Mouse (Mus musculus): ENCODE data around the gene Atxn2. TPM values are rescaled to one million over a fixed set of nuclear protein-coding genes. Genes with fewer than 3 reads are reported as not detected.
"Not testable (repeated sequence)": the region's sequence is repeated elsewhere in the genome, so short reads cannot be mapped to it uniquely, and the experiment has no call there.

Gene Atxn2
- polyA plus RNA-seq, 1 experiment from 2014 or later = 85.3 TPM

GRCm38 (mm10) chr5:121685495-121685894 lies 25.6 kb upstream of the Atxn2 start:
- no peak overlapping the region for H3K4me2 ChIP-seq (ENCODE audit: low read length)
- no peak overlapping the region for H3K27ac ChIP-seq (replicated peaks; ENCODE audit: low read depth, low read length)
- no peak overlapping the region for H3K9ac ChIP-seq (replicated peaks; ENCODE audit: low read length)
- DNase-seq (no peak), ATAC-seq (ENCODE audit: low FRiP score, low TSS enrichment) (no peak)
- no peaks in the 10 kb centered on the region for H3K4me1 ChIP-seq (ENCODE audit: control insufficient read depth, insufficient read depth, low read length)
- no peaks in the 10 kb centered on the region for H3K9me3 ChIP-seq (ENCODE audit: control insufficient read depth, low read length)
- H3K27me3 ChIP-seq (ENCODE audit: control insufficient read depth, insufficient read depth, low read length) = no peaks in the 10 kb centered on the region
- 89% methylated on average over 6 of the region's 6 CpGs for WGBS
- no peak overlapping the region for H3K4me3 ChIP-seq (replicated peaks; ENCODE audit: low read depth, low read length)
- H3K36me3 ChIP-seq (ENCODE audit: control insufficient read depth, insufficient read depth, low read length) = peaks cover 65% of the 10 kb centered on the region

- Histone ChIP-seq H3K4me1 (ENCODE audit: control insufficient read depth, insufficient read depth, low read length) (no peaks in the 10 kb centered on the region), H3K9me3 (ENCODE audit: control insufficient read depth, low read length) (no peaks in the 10 kb centered on the region), H3K9ac (replicated peaks; ENCODE audit: low read length) (no peak overlapping the region), H3K27me3 (ENCODE audit: control insufficient read depth, insufficient read depth, low read length) (no peaks in the 10 kb centered on the region), H3K4me3 (replicated peaks; ENCODE audit: low read depth, low read length) (no peak overlapping the region), H3K27ac (replicated peaks; ENCODE audit: low read depth, low read length) (no peak overlapping the region), H3K4me2 (ENCODE audit: low read length) (no peak overlapping the region), H3K36me3 (ENCODE audit: control insufficient read depth, insufficient read depth, low read length) (peaks cover 58% of the 10 kb centered on the region)
- ATAC-seq (ENCODE audit: low FRiP score, low TSS enrichment) (no peak), DNase-seq (no peak)
- WGBS = 84% methylated on average over 15 of the region's 15 CpGs
Observed at GRCm38 (mm10) chr5:121686113-121686898, 24.8 kb upstream of the Atxn2 start.

- ATAC-seq (ENCODE audit: low FRiP score, low TSS enrichment) (no peak), DNase-seq (no peak)
- no peak overlapping the region for H3K4me2 ChIP-seq (ENCODE audit: low read length)
- no peak overlapping the region for H3K4me3 ChIP-seq (replicated peaks; ENCODE audit: low read depth, low read length)
- no peaks in the 10 kb centered on the region for H3K27me3 ChIP-seq (ENCODE audit: control insufficient read depth, insufficient read depth, low read length)
- no peak overlapping the region for H3K9ac ChIP-seq (replicated peaks; ENCODE audit: low read length)
- H3K36me3 ChIP-seq (ENCODE audit: control insufficient read depth, insufficient read depth, low read length) = peaks cover 17% of the 10 kb centered on the region
- WGBS = 84% methylated on average over 7 of the region's 7 CpGs
- H3K27ac ChIP-seq (replicated peaks; ENCODE audit: low read depth, low read length) = no peak overlapping the region
- no peaks in the 10 kb centered on the region for H3K9me3 ChIP-seq (ENCODE audit: control insufficient read depth, low read length)
- H3K4me1 ChIP-seq (ENCODE audit: control insufficient read depth, insufficient read depth, low read length) = no peaks in the 10 kb centered on the region
Observed at GRCm38 (mm10) chr5:121690482-121691211, 20.5 kb upstream of the Atxn2 start.

- H3K4me2 ChIP-seq (ENCODE audit: low read length); DNase-seq; H3K9me3 ChIP-seq (ENCODE audit: control insufficient read depth, low read length); H3K4me1 ChIP-seq (ENCODE audit: control insufficient read depth, insufficient read depth, low read length); H3K9ac ChIP-seq (replicated peaks; ENCODE audit: low read length); H3K4me3 ChIP-seq (replicated peaks; ENCODE audit: low read depth, low read length); H3K36me3 ChIP-seq (ENCODE audit: control insufficient read depth, insufficient read depth, low read length); H3K27ac ChIP-seq (replicated peaks; ENCODE audit: low read depth, low read length); ATAC-seq (ENCODE audit: low FRiP score, low TSS enrichment); H3K27me3 ChIP-seq (ENCODE audit: control insufficient read depth, insufficient read depth, low read length): not testable (repeated sequence)
- WGBS = 90% methylated on average over 7 of the region's 7 CpGs
Observed at GRCm38 (mm10) chr5:121691436-121691835, 19.7 kb upstream of the Atxn2 start.

- WGBS = 75% methylated on average over 4 of the region's 4 CpGs
- Histone ChIP-seq H3K4me2 (ENCODE audit: low read length) (no peak overlapping the region), H3K36me3 (ENCODE audit: control insufficient read depth, insufficient read depth, low read length) (no peaks in the 10 kb centered on the region), H3K9ac (replicated peaks; ENCODE audit: low read length) (no peak overlapping the region), H3K4me1 (ENCODE audit: control insufficient read depth, insufficient read depth, low read length) (no peaks in the 10 kb centered on the region), H3K4me3 (replicated peaks; ENCODE audit: low read depth, low read length) (no peak overlapping the region), H3K9me3 (ENCODE audit: control insufficient read depth, low read length) (no peaks in the 10 kb centered on the region), H3K27me3 (ENCODE audit: control insufficient read depth, insufficient read depth, low read length) (no peaks in the 10 kb centered on the region), H3K27ac (replicated peaks; ENCODE audit: low read depth, low read length) (no peak overlapping the region)
- ATAC-seq (ENCODE audit: low FRiP score, low TSS enrichment) (no peak), DNase-seq (no peak)
Observed at GRCm38 (mm10) chr5:121692897-121693296, 18.2 kb upstream of the Atxn2 start.

GRCm38 (mm10) chr5:121696761-121697160 lies 14.4 kb upstream of the Atxn2 start:
- H3K4me3 ChIP-seq (replicated peaks; ENCODE audit: low read depth, low read length) = no peak overlapping the region
- H3K27ac ChIP-seq (replicated peaks; ENCODE audit: low read depth, low read length) = no peak overlapping the region
- ATAC-seq (ENCODE audit: low FRiP score, low TSS enrichment) = no peak
- H3K27me3 ChIP-seq (ENCODE audit: control insufficient read depth, insufficient read depth, low read length) = no peaks in the 10 kb centered on the region
- DNase-seq = no peak
- WGBS = 45% methylated on average over 6 of the region's 6 CpGs
- no peaks in the 10 kb centered on the region for H3K36me3 ChIP-seq (ENCODE audit: control insufficient read depth, insufficient read depth, low read length)
- no peak overlapping the region for H3K4me2 ChIP-seq (ENCODE audit: low read length)
- no peaks in the 10 kb centered on the region for H3K9me3 ChIP-seq (ENCODE audit: control insufficient read depth, low read length)
- no peaks in the 10 kb centered on the region for H3K4me1 ChIP-seq (ENCODE audit: control insufficient read depth, insufficient read depth, low read length)
- no peak overlapping the region for H3K9ac ChIP-seq (replicated peaks; ENCODE audit: low read length)

- no peaks in the 10 kb centered on the region for H3K9me3 ChIP-seq (ENCODE audit: control insufficient read depth, low read length)
- H3K4me3 ChIP-seq (replicated peaks; ENCODE audit: low read depth, low read length) = no peak overlapping the region
- WGBS = 49% methylated on average over 5 of the region's 5 CpGs
- H3K4me2 ChIP-seq (ENCODE audit: low read length) = no peak overlapping the region
- H3K36me3 ChIP-seq (ENCODE audit: control insufficient read depth, insufficient read depth, low read length) = no peaks in the 10 kb centered on the region
- no peak overlapping the region for H3K27ac ChIP-seq (replicated peaks; ENCODE audit: low read depth, low read length)
- ATAC-seq (ENCODE audit: low FRiP score, low TSS enrichment) (no peak), DNase-seq (no peak)
- H3K9ac ChIP-seq (replicated peaks; ENCODE audit: low read length) = no peak overlapping the region
- H3K4me1 ChIP-seq (ENCODE audit: control insufficient read depth, insufficient read depth, low read length) = no peaks in the 10 kb centered on the region
- H3K27me3 ChIP-seq (ENCODE audit: control insufficient read depth, insufficient read depth, low read length) = no peaks in the 10 kb centered on the region
Observed at GRCm38 (mm10) chr5:121699891-121700290, 11.2 kb upstream of the Atxn2 start.

GRCm38 (mm10) chr5:121700496-121700895 lies 10.6 kb upstream of the Atxn2 start:
- no peak overlapping the region for H3K4me3 ChIP-seq (replicated peaks; ENCODE audit: low read depth, low read length)
- H3K27ac ChIP-seq (replicated peaks; ENCODE audit: low read depth, low read length) = no peak overlapping the region
- no peaks in the 10 kb centered on the region for H3K36me3 ChIP-seq (ENCODE audit: control insufficient read depth, insufficient read depth, low read length)
- H3K9ac ChIP-seq (replicated peaks; ENCODE audit: low read length) = no peak overlapping the region
- no peaks in the 10 kb centered on the region for H3K9me3 ChIP-seq (ENCODE audit: control insufficient read depth, low read length)
- WGBS = 28% methylated on average over 11 of the region's 11 CpGs
- H3K4me1 ChIP-seq (ENCODE audit: control insufficient read depth, insufficient read depth, low read length) = no peaks in the 10 kb centered on the region
- ATAC-seq (ENCODE audit: low FRiP score, low TSS enrichment) = no peak
- H3K27me3 ChIP-seq (ENCODE audit: control insufficient read depth, insufficient read depth, low read length) = no peaks in the 10 kb centered on the region
- no peak for DNase-seq
- H3K4me2 ChIP-seq (ENCODE audit: low read length) = no peak overlapping the region
